Mouse (Mus musculus) CD8-positive naive resting alpha-beta T cell, adult 57 days (primary cell): ENCODE measurements around the gene Ctdsp1. TPM values are rescaled to one million over a fixed set of nuclear protein-coding genes. Genes with fewer than 3 reads are reported as not detected.

ENCODE experiments used
- total RNA-seq: library from RNA; stranded (reverse); gene quantifications from one replicate; pipeline ENCODE4 v1.2.4, GENCODE M21; 2023

Ctdsp1 gene
- total RNA-seq, result 104 TPM

DNA sequence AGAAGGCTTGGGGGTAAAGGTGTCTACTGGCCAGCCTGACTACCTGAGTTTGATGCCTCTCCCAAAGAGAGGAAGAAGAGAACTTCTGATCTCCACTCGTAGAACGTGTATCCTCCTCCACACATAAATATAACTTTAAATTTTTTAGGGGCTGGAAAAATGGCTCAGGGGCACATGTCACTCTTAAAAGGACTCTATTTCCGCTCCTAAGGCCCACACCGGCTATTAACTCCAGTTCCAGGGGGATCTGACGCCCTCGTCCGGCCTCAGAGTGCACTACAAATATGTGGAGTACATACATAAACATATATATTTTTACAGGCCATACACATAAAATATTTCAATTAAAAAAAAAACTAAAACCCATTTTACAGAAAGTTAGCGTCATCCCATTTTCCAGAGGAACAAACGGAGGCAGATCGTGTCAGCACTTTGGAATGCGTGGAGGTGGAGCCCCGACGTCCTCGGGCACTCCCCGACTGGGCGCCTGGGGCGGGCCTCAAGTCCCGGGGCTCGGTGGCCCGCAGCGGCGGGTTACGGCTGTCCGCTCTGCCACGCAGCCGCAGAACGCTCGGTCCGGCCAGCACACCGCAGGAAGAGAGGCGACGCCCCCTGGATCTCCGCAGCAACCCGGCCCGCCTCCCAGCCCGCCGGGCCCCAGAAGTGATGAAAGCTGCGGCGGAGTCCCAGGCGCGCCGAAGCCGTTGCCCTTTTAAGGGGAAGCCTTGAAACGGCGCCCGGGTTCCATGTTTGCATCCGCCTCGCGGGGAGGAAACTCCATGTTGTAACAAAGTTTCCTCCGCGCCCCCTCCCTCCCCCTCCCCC is at the start of gene Ctdsp1:
TSS of gene Ctdsp1 (plus strand) at position 586 of the 825 bp plus-strand sequence.

DNA sequence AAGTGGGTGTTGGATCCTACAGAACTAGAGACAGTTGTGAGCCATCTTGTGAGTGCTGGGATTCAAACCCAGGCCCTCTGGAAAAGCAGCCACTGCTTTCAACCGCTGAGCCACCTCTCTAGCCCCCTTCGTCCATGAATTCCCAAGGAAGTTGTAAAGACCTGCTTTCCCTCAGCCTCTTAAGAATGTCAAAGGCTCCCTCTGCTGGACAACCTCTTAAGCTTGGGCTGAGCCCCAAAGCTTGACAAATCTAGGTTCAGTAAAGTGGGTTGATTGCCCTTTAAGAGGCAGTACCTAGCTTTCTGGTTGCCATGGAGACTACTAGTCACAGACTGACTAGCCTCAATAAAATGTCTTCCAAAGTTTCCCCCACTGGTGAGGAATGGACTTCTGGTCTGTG is 29.5 kb upstream of the Ctdsp1 start, which contains the start of gene Catip:
TSS of gene Catip (plus strand) at position 297 of the 400 bp plus-strand sequence.

DNA sequence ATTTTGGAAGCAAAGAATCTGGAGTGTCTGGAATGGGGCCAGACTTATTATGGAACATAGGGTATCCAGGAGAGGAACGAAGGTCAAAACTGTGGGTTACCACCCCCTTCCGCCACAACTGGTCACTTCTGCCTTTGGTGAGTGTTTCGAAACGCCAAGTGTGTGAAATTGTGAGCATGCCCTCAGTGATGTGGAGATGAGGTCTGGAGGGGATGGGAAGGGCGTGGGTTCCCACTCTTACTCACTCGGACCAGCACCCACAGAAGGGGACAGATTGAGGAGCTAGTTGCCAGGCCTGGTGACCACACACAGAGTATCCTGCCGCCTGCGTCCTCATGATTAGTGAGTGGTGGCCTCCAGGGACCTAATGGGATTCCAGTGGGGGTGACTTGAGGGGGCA is 16.3 kb upstream of the Ctdsp1 start, which contains the start of gene Slc11a1:
TSS of gene Slc11a1 (plus strand) at position 216 of the 400 bp plus-strand sequence.

DNA sequence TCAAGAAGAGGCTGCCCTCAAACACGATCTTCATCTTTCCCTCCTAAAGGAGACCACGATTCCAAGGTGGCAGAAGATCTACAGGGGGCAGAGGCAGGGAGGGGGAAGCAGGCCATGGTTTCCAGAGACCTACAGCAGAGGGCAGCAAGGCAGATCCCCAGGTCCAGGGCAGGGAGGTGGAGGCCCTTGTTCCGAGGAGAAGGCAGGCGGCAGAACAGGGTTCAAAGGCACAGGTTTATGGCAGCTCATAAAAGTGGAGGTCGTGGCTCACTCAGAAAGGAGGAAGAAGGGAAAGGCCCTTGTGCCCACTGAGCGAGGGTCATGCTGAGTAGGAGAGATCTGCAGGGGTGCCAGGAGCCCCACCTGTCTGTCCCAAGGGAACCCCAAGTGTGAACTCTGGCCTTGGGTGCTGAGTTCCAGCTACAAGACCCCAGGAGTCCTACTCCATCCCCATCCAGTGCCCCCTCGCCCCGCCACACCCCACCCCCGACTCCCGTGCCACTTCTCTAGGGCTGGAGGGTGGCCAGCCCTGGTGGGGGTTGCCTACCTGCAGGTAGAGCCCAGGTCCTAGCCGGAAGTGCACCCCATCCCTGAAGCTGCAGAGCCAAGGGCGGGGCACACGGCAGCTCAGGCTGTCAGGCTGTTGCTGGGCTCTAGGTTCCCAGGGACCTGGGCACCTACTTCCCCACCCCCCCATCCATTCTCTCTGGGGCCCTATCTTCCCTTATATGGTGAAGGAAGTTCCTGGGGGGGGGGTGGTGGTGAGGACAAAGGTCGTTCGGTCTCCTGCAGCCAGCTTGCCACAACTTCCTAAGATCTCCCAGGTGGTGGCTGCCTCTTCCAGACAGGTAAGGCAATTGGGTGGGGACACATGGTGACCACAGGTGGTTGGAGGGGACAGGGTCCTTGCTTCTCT is 17.5 kb downstream of the Ctdsp1 start, which contains the start of gene Vil1:
TSS of gene Vil1 (plus strand) at position 788 of the 916 bp plus-strand sequence.

Other genes starting within 250 kb of the Ctdsp1 start
- 1.4 TPM for gene Cxcr2, start 237.5 kb upstream of the Ctdsp1 start, total RNA-seq
- not detected for gene Cxcr1, start 196.9 kb upstream of the Ctdsp1 start, total RNA-seq
- 357 TPM for gene Arpc2, start 155.4 kb upstream of the Ctdsp1 start, total RNA-seq
- 0.98 TPM for gene Gpbar1, start 113.0 kb upstream of the Ctdsp1 start, total RNA-seq
- 139 TPM for gene Aamp, start 106.8 kb upstream of the Ctdsp1 start, total RNA-seq
- 25.7 TPM for gene Pnkd, start 106.6 kb upstream of the Ctdsp1 start, total RNA-seq
- gene Tmbim1, start 85.9 kb upstream of the Ctdsp1 start, total RNA-seq, result 1.4 TPM
- not detected for gene Catip, start 29.4 kb upstream of the Ctdsp1 start, total RNA-seq
- 2.9 TPM for gene Slc11a1, start 16.3 kb upstream of the Ctdsp1 start, total RNA-seq
- 2.4 TPM for gene Vil1, start 17.9 kb downstream of the Ctdsp1 start, total RNA-seq
- 32.7 TPM for gene Cnot9, start 114.5 kb downstream of the Ctdsp1 start, total RNA-seq
- gene Plcd4, start 151.4 kb downstream of the Ctdsp1 start, total RNA-seq, result 0.37 TPM
- gene Usp37, start 152.8 kb downstream of the Ctdsp1 start, total RNA-seq, result 27.3 TPM
- gene Zfp142, start 196.7 kb downstream of the Ctdsp1 start, total RNA-seq, result 46.5 TPM
- 10.9 TPM for gene Bcs1l, start 196.8 kb downstream of the Ctdsp1 start, total RNA-seq
- gene Rnf25, start 209.9 kb downstream of the Ctdsp1 start, total RNA-seq, result 51.3 TPM
- not detected for gene Stk36, start 209.9 kb downstream of the Ctdsp1 start, total RNA-seq